Mouse (Mus musculus): ENCODE data around the gene Olfr809.

The Olfr809 gene

GRCm38 (mm10) chr10:129774338-129774737 lies at the start of gene Olfr809:
TSS of gene Olfr809 (plus strand) at chr10:129774638.
- DNase-seq (ENCODE audit: low read depth, low spot score): no peak

DNA sequence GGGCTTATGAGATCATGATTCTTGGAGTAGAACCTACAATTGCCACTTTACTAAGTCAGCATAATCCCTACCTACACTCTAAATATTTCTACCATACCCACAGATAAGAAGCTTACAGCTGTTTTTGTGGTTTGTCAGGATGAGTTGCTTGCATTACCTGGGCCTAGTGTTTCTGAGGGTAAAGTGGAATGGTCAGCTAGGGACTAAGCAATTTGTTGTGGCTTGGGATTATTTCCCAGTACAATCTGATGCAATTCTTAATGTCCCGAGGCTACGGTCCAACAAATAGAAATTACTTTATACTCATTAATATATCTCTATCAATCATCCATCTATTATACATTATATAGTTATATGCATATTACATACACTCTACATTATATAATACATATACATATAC lies 45.2 kb upstream of the Olfr809 start, which contains the start of gene Olfr805:
Gene Olfr805, minus strand, starts transcription at position 101 of the 400 bp plus-strand sequence.
- no peak for DNase-seq (ENCODE audit: low read depth, low spot score)

- DNase-seq (ENCODE audit: low read depth, low spot score): no peak
Measured at GRCm38 (mm10) chr10:129741821-129742220, 32.6 kb upstream of the Olfr809 start, which contains the start of gene Olfr806. TSS of gene Olfr806 (minus strand) at chr10:129741921.

- DNase-seq (ENCODE audit: low read depth, low spot score): no peak
Measured at GRCm38 (mm10) chr10:129757693-129758092, 16.7 kb upstream of the Olfr809 start, which contains the start of gene Olfr807. TSS of gene Olfr807 (minus strand) at chr10:129757793.

- DNase-seq (ENCODE audit: low read depth, low spot score): no peak
Measured at GRCm38 (mm10) chr10:129765182-129765581, 9.3 kb upstream of the Olfr809 start, which contains the start of gene Olfr808. TSS of gene Olfr808 (plus strand) at chr10:129765482.

GRCm38 (mm10) chr10:129778123-129778522 lies 3.7 kb downstream of the Olfr809 start:
- no peak for DNase-seq (ENCODE audit: low read depth, low spot score)

- DNase-seq (ENCODE audit: low read depth, low spot score): no peak
Measured at GRCm38 (mm10) chr10:129794817-129795216, 20.4 kb downstream of the Olfr809 start, which contains the start of gene Olfr810. TSS of gene Olfr810 (minus strand) at chr10:129794917.

DNA sequence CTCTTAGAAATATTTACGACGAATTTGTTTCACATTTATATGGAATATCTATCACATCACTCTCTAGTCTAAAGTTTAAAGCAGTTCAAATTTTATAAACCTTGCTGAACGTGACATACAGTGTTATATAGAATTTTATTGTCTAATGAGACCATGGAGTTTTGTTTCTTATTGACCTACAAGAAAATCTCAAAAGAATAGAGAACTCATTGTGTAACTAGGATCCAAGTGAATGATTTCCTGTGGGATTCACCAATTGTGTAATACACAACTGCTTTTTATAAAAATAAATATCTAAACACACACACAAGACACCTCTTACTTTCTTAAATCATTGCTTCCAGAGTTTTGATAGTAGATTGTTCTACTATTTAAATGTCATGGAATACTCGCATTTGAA lies 29.9 kb downstream of the Olfr809 start, which contains the start of gene Olfr811:
Gene Olfr811, minus strand, starts transcription at position 101 of the 400 bp plus-strand sequence.
- DNase-seq (ENCODE audit: low read depth, low spot score): no peak
